Mouse (Mus musculus): ENCODE measurements at regions not wholly inside any gene's neighbourhood (a gene's known extent, or its start where the extent isn't known, plus 50 kb on each side); places are given as distances from the start of the nearest gene placed in this dataset.

- no peak for DNase-seq (ENCODE audit: low spot score in 2 of 2)
Measured at GRCm38 (mm10) chr15:70276838-70277237, 3557.5 kb upstream of the Gm6569 start.

GRCm38 (mm10) chr15:70321781-70322180, 3512.6 kb upstream of the Gm6569 start:
- no peak for DNase-seq (ENCODE audit: low spot score in 2 of 2)

- DNase-seq (ENCODE audit: low spot score in 2 of 2), result no peak
Measured at GRCm38 (mm10) chr15:70339241-70339640, 3495.1 kb upstream of the Gm6569 start.

- DNase-seq (ENCODE audit: low spot score in 2 of 2), result no peak
Measured at GRCm38 (mm10) chr15:70341401-70341800, 3493.0 kb upstream of the Gm6569 start.

GRCm38 (mm10) chr15:70357961-70358360, 3476.4 kb upstream of the Gm6569 start:
- peak; percentile 30 to 63 for DNase-seq (ENCODE audit: low spot score in 2 of 2)

GRCm38 (mm10) chr15:70384631-70385030, 3449.7 kb upstream of the Gm6569 start:
- peak in 1 of 2 experiments; percentile 21 for DNase-seq (ENCODE audit: low spot score in 2 of 2)

- DNase-seq (ENCODE audit: low spot score in 2 of 2), result no peak
Measured at GRCm38 (mm10) chr15:70416311-70416710, 3418.1 kb upstream of the Gm6569 start.

GRCm38 (mm10) chr15:70425566-70425965, 3408.8 kb upstream of the Gm6569 start:
- no peak for DNase-seq (ENCODE audit: low spot score in 2 of 2)
